Mouse (Mus musculus) liver, embryonic 11.5 days (tissue): Measurements from ENCODE around the gene 1700029I15Rik. TPM values are rescaled to one million over a fixed set of nuclear protein-coding genes. Genes with fewer than 3 reads are reported as not detected.
"Not testable (repeated sequence)": the region's sequence is repeated elsewhere in the genome, so short reads cannot be mapped to it uniquely, and the experiment has no call there.

Experiments used
- ATAC-seq: fragments of 200-750 bp; cut with Nextera tagmentation; replicated peaks from 2 replicates; pipeline ENCODE4 v1.8.0; 2017; ENCODE audit warnings: moderate number of reproducible peaks, mild to moderate bottlenecking, moderate TSS enrichment, moderate library complexity; ENCODE audit not compliant: low FRiP score
- DNase-seq: peaks from one replicate; pipeline ENCODE4 v3.0.0-alpha.2; 2017; ENCODE audit warnings: low spot score
- H3K27ac ChIP-seq: fragments of 300-500 bp; sonication (generic); 2 replicates; pipeline ENCODE4 v1.5.1; 2014; ENCODE audit warnings: mild to moderate bottlenecking, low read depth, low read length, control low read depth
- H3K27me3 ChIP-seq: fragments of 300-500 bp; sonication (generic); replicated peaks from 2 replicates; pipeline ENCODE4 v1.6.1; 2014; ENCODE audit warnings: low read length, mixed read lengths; ENCODE audit not compliant: control insufficient read depth, insufficient read depth
- H3K36me3 ChIP-seq: fragments of 300-500 bp; sonication (generic); 2 replicates; pipeline ENCODE4 v1.6.1; 2014; ENCODE audit warnings: mild to moderate bottlenecking, low read length, moderate library complexity, mixed read lengths; ENCODE audit not compliant: control insufficient read depth, insufficient read depth
- H3K4me1 ChIP-seq: fragments of 300-500 bp; sonication (generic); replicated peaks from 2 replicates; pipeline ENCODE4 v1.6.1; 2014; ENCODE audit warnings: low read length, mixed read lengths; ENCODE audit not compliant: control insufficient read depth, insufficient read depth
- H3K4me2 ChIP-seq: fragments of 300-500 bp; sonication (generic); 2 replicates; pipeline ENCODE4 v1.6.1; 2014; ENCODE audit warnings: mild to moderate bottlenecking, control low read depth, moderate library complexity
- H3K4me3 ChIP-seq: fragments of 300-500 bp; sonication (generic); 2 replicates; pipeline ENCODE4 v1.5.1; 2014; ENCODE audit warnings: low read depth, low read length, control low read depth
- H3K9ac ChIP-seq: fragments of 300-500 bp; sonication (generic); 2 replicates; pipeline ENCODE4 v1.6.1; 2014; ENCODE audit warnings: low read depth, low read length, control low read depth
- H3K9me3 ChIP-seq: fragments of 300-500 bp; sonication (generic); 2 replicates; pipeline ENCODE4 v1.6.1; 2016; ENCODE audit warnings: low read length, inconsistent platforms, mixed read lengths; ENCODE audit not compliant: control insufficient read depth
- WGBS: fragments of 180-500 bp; shearing (Covaris S2); extraction: QIAGEN DNeasy Blood & Tissue Kit; methylation state at CpG from one replicate; pipeline ENCODE4 v1.1.7; 2014; 5-methylcytosine and 5-hydroxymethylcytosine counted together
- polyA plus RNA-seq: library from polyadenylated mRNA; unstranded; fragments of >200 nt; fragmentation: Nextera tagmentation; extraction: Ambion mirVana; gene quantifications from 2 replicates; pipeline ENCODE4 v1.2.1, GENCODE M21; 2014

Gene 1700029I15Rik
- polyA plus RNA-seq, 1 experiment from 2014 or later: 1.7 TPM

GRCm38 (mm10) chr2:92392318-92393264, 10.3 kb downstream of the 1700029I15Rik start:
- Histone ChIP-seq H3K4me1 (peaks cover 22% of the 10 kb centered on the region), H3K27ac (peak overlapping the region; percentile 57), H3K4me2 (peak overlapping the region; percentile 65), H3K36me3 (no peaks in the 10 kb centered on the region), H3K4me3 (peak overlapping the region; percentile 41), H3K9ac (peak overlapping the region; percentile 6; the same call in 1 of the 2 replicates), H3K27me3 (peaks cover 81% of the 10 kb centered on the region), H3K9me3 (no peaks in the 10 kb centered on the region)
- ATAC-seq (no peak), DNase-seq (peak; percentile 68)
- WGBS: 7% methylated on average over 26 of the region's 26 CpGs

DNA sequence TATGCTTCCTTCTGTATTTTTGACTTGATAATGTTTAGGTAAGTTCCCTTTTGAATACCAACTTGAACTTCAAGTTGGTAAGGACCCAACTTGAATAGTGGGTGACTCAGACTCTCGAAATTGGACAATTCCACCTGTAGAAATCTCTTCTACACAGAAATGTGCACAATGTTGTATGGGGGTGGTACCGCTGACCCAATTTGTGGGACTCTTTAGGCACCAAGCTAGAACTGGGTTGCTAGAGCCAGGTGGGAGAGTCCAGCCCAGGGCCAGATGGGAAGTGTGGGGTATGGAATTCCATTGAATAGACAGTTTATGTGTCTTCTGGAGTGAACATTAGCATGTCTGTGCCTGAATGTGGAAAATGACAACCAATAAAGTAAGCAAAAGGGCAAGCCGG, 13.2 kb downstream of the 1700029I15Rik start:
- Histone ChIP-seq H3K36me3 (no peaks in the 10 kb centered on the region), H3K27ac (no peak overlapping the region), H3K9ac (no peak overlapping the region), H3K4me1 (peaks cover 5% of the 10 kb centered on the region), H3K9me3 (no peaks in the 10 kb centered on the region), H3K27me3 (peaks cover 60% of the 10 kb centered on the region), H3K4me3 (no peak overlapping the region), H3K4me2 (no peak overlapping the region)
- WGBS: 77% methylated on average over 3 of the region's 3 CpGs
- ATAC-seq: no peak
- DNase-seq: no peak

- Histone ChIP-seq H3K36me3 (no peaks in the 10 kb centered on the region), H3K4me2 (no peak overlapping the region), H3K27ac (no peak overlapping the region), H3K27me3 (peaks cover 48% of the 10 kb centered on the region), H3K9me3 (no peaks in the 10 kb centered on the region), H3K9ac (no peak overlapping the region), H3K4me1 (peaks cover 5% of the 10 kb centered on the region; the same call in 1 of the 2 replicates), H3K4me3 (no peak overlapping the region)
- WGBS: 90% methylated on average over 1 of the region's 1 CpGs
- DNase-seq: no peak
- ATAC-seq: no peak
Observed at GRCm38 (mm10) chr2:92397436-92397835, 15.1 kb downstream of the 1700029I15Rik start.

DNA sequence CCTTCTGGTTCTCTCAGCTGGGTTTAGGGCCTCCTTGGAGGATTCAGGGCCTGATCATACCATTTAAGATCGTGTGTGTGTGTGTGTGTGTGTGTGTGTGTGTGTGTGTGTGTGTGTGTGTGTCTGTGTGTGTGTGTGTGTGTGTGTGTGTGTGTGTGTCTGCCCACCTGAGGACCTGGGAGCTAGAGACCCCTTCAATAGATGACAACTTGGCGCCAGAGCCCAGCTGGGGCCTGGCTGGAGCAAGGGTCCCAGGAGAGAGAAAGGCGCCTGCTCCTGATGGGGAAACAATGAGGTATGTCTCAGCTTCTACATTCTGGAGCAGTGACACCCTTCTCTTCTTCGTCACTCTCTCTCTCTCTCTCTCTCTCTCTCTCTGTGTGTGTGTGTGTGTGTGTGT, 17.5 kb downstream of the 1700029I15Rik start:
- H3K36me3 ChIP-seq, H3K9me3 ChIP-seq, H3K4me2 ChIP-seq, H3K27ac ChIP-seq, H3K4me1 ChIP-seq, DNase-seq, H3K4me3 ChIP-seq, ATAC-seq, H3K9ac ChIP-seq: not testable (repeated sequence)
- whole genome bisulfite sequencing: 80% methylated on average over 4 of the region's 4 CpGs
- peaks cover 24% of the 10 kb centered on the region for H3K27me3 ChIP-seq

DNA sequence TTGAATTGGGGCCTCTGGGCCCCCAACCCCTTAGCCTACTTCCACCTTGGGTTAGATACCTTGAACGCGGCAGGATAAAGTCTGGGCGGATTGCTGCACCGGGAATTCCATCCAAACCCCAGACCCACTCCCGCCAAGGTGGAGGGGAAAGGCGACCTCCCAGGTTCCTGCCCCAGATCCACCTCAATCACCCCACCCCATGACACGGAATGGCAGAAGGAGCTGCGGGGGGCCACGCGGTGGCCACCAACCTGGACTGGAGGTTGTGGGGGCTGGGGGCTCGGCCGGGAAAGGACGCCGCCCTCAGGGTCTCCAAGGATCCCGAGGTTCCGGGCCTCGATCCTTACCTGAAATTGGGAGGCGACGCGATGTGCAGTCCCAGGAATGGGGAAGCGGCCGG, 18.3 kb downstream of the 1700029I15Rik start:
- no peak overlapping the region for H3K27ac ChIP-seq
- no peaks in the 10 kb centered on the region for H3K4me1 ChIP-seq
- peak overlapping the region; percentile 31; the same call in 1 of the 2 replicates for H3K9ac ChIP-seq
- H3K4me2 ChIP-seq: peak overlapping the region; percentile 78
- DNase-seq (no peak), ATAC-seq (no peak)
- H3K36me3 ChIP-seq: peaks cover 6% of the 10 kb centered on the region; the same call in 1 of the 2 replicates
- peak overlapping the region; percentile 55 for H3K4me3 ChIP-seq
- H3K9me3 ChIP-seq: no peaks in the 10 kb centered on the region
- peaks cover 20% of the 10 kb centered on the region for H3K27me3 ChIP-seq
- 5% methylated on average over 22 of the region's 22 CpGs for WGBS

- peak within 1 kb of the TSS; percentile 55 for H3K4me3 ChIP-seq
- DNase-seq (no peak), ATAC-seq (peak; percentile 53)
- H3K9ac ChIP-seq: peak within 1 kb of the TSS; percentile 31; the same call in 1 of the 2 replicates
- peaks cover 17% of the 10 kb centered on the region for H3K27me3 ChIP-seq
- peak within 1 kb of the TSS; percentile 78 for H3K4me2 ChIP-seq
- no peaks in the 10 kb centered on the region for H3K9me3 ChIP-seq
- H3K27ac ChIP-seq: no peak within 1 kb of the TSS
- no peaks in the 10 kb centered on the region for H3K4me1 ChIP-seq
- H3K36me3 ChIP-seq: peaks cover 6% of the 10 kb centered on the region; the same call in 1 of the 2 replicates
- 3% methylated on average over 52 of the region's 59 CpGs for WGBS
Observed at GRCm38 (mm10) chr2:92401091-92401561, 18.8 kb downstream of the 1700029I15Rik start, which contains the start of gene Mapk8ip1. TSS of gene Mapk8ip1 (minus strand) at chr2:92401263.

DNA sequence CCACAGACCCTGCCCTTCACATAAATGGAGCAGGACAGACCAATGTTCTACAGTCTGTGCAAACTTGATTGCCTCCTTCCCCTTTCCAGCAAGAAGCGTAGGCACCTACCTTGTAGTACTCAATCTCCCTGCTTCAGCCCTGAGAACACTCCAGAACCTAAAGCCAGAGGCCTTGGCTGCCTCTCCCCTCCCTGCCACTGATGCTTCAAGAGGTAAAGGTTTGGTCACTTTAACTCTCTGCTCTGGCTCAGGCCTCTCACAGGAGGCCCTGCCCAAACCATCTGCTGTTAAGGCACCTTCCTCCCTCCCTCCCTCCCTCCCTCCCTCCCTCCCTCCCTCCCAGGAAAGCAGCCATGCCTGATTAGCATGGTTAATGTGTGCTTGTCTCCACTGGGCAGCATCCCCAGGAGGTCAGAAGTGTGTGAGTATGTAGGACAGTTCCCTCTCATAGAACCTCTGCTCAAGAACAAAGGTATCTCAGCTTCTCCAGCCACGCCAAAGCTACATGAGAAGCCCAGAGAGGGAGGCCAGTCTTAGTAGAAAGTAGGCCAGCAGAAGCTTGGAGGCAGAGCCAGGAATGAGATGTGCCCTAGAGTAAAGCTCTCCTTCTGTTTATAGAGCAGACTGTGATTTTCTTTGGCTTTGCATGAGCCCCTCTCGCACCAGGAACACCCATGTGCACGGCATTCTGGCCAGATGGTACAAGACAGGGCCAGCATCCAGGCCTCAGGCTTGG, 20.4 kb downstream of the 1700029I15Rik start:
- Histone ChIP-seq H3K9me3 (no peaks in the 10 kb centered on the region), H3K27me3 (peaks cover 14% of the 10 kb centered on the region), H3K4me3 (no peak overlapping the region), H3K4me1 (no peaks in the 10 kb centered on the region), H3K4me2 (no peak overlapping the region), H3K36me3 (peaks cover 10% of the 10 kb centered on the region; the same call in 1 of the 2 replicates), H3K9ac (no peak overlapping the region), H3K27ac (no peak overlapping the region)
- DNase-seq (no peak), ATAC-seq (no peak)
- 79% methylated on average over 4 of the region's 4 CpGs for WGBS

GRCm38 (mm10) chr2:92403776-92404319, 21.5 kb downstream of the 1700029I15Rik start:
- ATAC-seq: no peak
- peaks cover 14% of the 10 kb centered on the region for H3K27me3 ChIP-seq
- no peaks in the 10 kb centered on the region for H3K4me1 ChIP-seq
- H3K9ac ChIP-seq: no peak overlapping the region
- peaks cover 20% of the 10 kb centered on the region; the same call in 1 of the 2 replicates for H3K36me3 ChIP-seq
- H3K4me3 ChIP-seq: no peak overlapping the region
- no peak overlapping the region for H3K4me2 ChIP-seq
- no peaks in the 10 kb centered on the region for H3K9me3 ChIP-seq
- H3K27ac ChIP-seq: no peak overlapping the region
- whole genome bisulfite sequencing: 93% methylated on average over 5 of the region's 5 CpGs
- DNase-seq: no peak
